Mouse (Mus musculus) lung, embryonic 14.5 days (tissue): ENCODE measurements around the gene Sf3b6. TPM values are rescaled to one million over a fixed set of nuclear protein-coding genes. Genes with fewer than 3 reads are reported as not detected.
A peak's percentile ranks its signal among the peaks of the same experiment; 100 is the strongest.

Source experiments
- ATAC-seq: fragments of 200-750 bp; cut with Nextera tagmentation; 2 replicates; pipeline ENCODE4 v1.8.0; 2017; ENCODE audit warnings: mild to moderate bottlenecking, moderate TSS enrichment, moderate library complexity; ENCODE audit not compliant: insufficient read depth
- DNase-seq: peaks from one replicate; pipeline ENCODE4 v3.0.0-alpha.2; 2015
- H3K27ac ChIP-seq: fragments of 300-500 bp; sonication (generic); 2 replicates; pipeline ENCODE4 v1.5.1; 2014; ENCODE audit warnings: low read depth, mild to moderate bottlenecking, moderate library complexity
- H3K27me3 ChIP-seq: fragments of 300-500 bp; sonication (generic); 2 replicates; pipeline ENCODE4 v1.6.1; 2014; ENCODE audit warnings: low read length, control low read depth; ENCODE audit not compliant: insufficient read depth
- H3K36me3 ChIP-seq: fragments of 300-500 bp; sonication (generic); 2 replicates; pipeline ENCODE4 v1.6.1; 2014; ENCODE audit warnings: control low read depth; ENCODE audit not compliant: insufficient read depth
- H3K4me1 ChIP-seq: fragments of 300-500 bp; sonication (generic); 2 replicates; pipeline ENCODE4 v1.6.1; 2014; ENCODE audit warnings: antibody characterized with exemption, control low read depth; ENCODE audit not compliant: insufficient read depth
- H3K4me2 ChIP-seq: fragments of 300-500 bp; sonication (generic); 2 replicates; pipeline ENCODE4 v1.6.1; 2014; ENCODE audit warnings: mild to moderate bottlenecking
- H3K4me3 ChIP-seq: fragments of 300-500 bp; sonication (generic); 2 replicates; pipeline ENCODE4 v1.5.1; 2014; ENCODE audit warnings: low read depth, low read length
- H3K9ac ChIP-seq: fragments of 300-500 bp; sonication (generic); 2 replicates; pipeline ENCODE4 v1.6.1; 2014
- H3K9me3 ChIP-seq: fragments of 300-500 bp; sonication (generic); 2 replicates; pipeline ENCODE4 v1.6.1; 2016; ENCODE audit warnings: low read depth, low read length, control low read depth
- CTCF ChIP-seq: IDR thresholded peaks from 2 replicates; pipeline ENCODE4 v1.5.1; 2016; ENCODE audit warnings: antibody characterized with exemption, low read depth
- WGBS: fragments of 180-500 bp; shearing (Covaris S2); extraction: QIAGEN DNeasy Blood & Tissue Kit; methylation state at CpG from one replicate; pipeline ENCODE4 v1.1.7; 2014; 5-methylcytosine and 5-hydroxymethylcytosine counted together
- polyA plus RNA-seq: library from polyadenylated mRNA; unstranded; fragments of >200 nt; fragmentation: Nextera tagmentation; extraction: Ambion mirVana; gene quantifications from 2 replicates; pipeline ENCODE4 v1.2.1, GENCODE M21; 2014

The Sf3b6 gene
- polyA plus RNA-seq, 1 experiment from 2014 or later: 261 TPM

DNA sequence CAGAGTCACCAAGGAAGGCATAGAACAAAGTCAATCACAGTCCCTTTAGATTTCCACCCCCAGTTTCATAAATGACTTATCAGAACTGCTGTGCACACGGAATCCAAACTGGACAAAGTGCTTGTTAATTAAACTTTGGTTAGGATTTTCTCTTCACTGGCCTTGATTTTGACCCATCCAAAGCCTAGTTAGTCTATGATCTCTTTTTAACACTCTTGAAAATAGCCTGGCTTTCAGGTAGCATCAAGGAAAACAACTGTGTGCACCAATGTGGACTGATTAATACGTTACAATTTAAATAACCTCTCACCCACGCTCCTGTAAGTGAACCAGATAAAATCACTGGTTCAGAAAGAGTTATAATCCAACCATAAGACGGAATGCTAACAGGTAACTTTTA is 6.3 kb upstream of the Sf3b6 start:
- H3K36me3 ChIP-seq: no peaks in the 10 kb centered on the region
- no peaks in the 10 kb centered on the region for H3K4me1 ChIP-seq
- H3K27me3 ChIP-seq: no peaks in the 10 kb centered on the region
- WGBS: 70% methylated on average over 4 of the region's 4 CpGs
- no peak overlapping the region for H3K27ac ChIP-seq
- H3K4me2 ChIP-seq: no peak overlapping the region
- no peaks in the 10 kb centered on the region for H3K9me3 ChIP-seq
- TF ChIP-seq CTCF: no peak
- ATAC-seq (no peak), DNase-seq (no peak)
- no peak overlapping the region for H3K9ac ChIP-seq
- H3K4me3 ChIP-seq: no peak overlapping the region

DNA sequence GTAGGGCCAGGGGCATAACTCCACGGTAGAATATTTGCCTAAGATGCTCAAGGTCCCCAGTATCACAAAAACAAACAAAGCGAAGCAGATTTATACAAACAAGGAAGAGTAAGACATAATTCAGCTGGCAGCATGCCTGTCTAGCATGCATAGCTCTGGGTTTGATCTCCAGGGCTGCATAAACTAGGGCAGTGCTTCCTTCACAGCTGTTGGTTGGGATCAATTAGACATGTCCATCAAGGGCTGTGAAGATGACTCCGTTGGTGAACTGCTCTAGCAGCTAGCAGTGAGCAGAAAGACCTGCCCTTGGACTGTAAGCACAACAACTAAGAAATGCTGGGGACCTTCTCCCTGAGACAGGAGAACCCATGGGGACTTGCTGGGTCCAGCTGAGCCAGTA is 5.6 kb upstream of the Sf3b6 start:
- TF ChIP-seq CTCF: no peak
- no peaks in the 10 kb centered on the region for H3K4me1 ChIP-seq
- no peaks in the 10 kb centered on the region for H3K36me3 ChIP-seq
- no peak overlapping the region for H3K27ac ChIP-seq
- H3K9me3 ChIP-seq: no peaks in the 10 kb centered on the region
- no peak for ATAC-seq
- no peak overlapping the region for H3K9ac ChIP-seq
- 17% methylated on average over 3 of the region's 3 CpGs for WGBS
- no peak overlapping the region for H3K4me2 ChIP-seq
- DNase-seq: peak; percentile 18
- no peak overlapping the region for H3K4me3 ChIP-seq
- H3K27me3 ChIP-seq: no peaks in the 10 kb centered on the region

DNA sequence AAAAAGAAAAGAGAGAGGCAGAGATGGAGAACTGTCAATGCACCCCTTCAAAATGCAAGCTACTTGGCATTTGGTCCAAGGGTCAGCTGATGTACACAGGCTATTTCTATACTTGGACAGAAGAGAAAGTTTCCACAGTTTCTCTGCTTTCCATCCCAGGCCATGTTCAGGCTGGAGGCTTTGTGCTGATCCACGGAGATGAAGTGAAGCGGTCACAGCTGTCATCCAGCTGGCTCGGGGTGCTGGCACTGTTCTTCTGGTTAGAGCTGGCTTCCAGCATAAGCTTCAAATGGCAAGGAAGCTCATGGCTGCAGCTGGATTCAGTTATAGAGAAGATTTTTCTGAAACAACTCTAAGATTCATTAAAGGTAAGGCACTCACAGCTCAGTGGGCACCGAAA is 3.7 kb upstream of the Sf3b6 start:
- no peak overlapping the region for H3K4me3 ChIP-seq
- H3K27me3 ChIP-seq: no peaks in the 10 kb centered on the region
- H3K36me3 ChIP-seq: no peaks in the 10 kb centered on the region
- ATAC-seq (no peak), DNase-seq (peak; percentile 47)
- no peak for TF ChIP-seq CTCF
- no peak overlapping the region for H3K4me2 ChIP-seq
- H3K9me3 ChIP-seq: no peaks in the 10 kb centered on the region
- H3K4me1 ChIP-seq: no peaks in the 10 kb centered on the region
- no peak overlapping the region for H3K27ac ChIP-seq
- H3K9ac ChIP-seq: no peak overlapping the region
- 68% methylated on average over 4 of the region's 4 CpGs for WGBS

DNA sequence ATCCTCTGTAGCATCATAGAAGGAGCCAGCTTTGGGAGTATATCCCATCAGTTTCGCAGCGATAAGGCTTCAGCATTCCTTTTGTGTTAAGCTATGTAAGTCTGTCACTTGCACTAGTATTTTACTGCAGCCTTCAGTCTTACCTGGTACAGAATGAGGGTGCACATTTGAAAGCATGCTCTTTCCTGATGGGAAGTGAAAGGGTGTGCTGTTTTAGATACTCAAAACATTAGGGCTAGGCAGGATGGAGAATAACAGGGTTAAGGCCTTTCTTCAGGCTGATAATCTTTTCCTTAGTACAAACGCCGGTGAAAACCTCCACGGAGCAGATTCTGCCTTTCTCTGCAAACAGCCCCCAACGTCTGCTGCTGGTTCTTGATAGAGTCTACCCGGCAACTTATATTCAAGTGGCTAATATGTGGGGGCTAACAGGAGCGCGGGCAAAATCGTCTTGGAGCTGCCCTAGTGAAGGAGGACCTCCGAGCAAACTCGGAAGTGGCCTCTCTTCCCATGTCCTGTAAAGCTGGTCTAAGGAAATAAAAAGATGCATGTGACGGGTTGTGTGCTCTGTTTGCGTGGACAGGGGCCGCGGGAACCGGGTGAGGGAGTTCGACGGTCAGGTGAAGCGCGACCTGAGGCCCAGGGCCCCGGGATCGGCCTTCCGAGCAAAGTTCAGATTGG is 524 bp upstream of the Sf3b6 start:
- Histone ChIP-seq H3K27ac (peak overlapping the region; percentile 82), H3K36me3 (peaks cover 13% of the 10 kb centered on the region), H3K9me3 (no peaks in the 10 kb centered on the region), H3K4me1 (no peaks in the 10 kb centered on the region), H3K4me3 (peak overlapping the region; percentile 86), H3K9ac (peak overlapping the region; percentile 72), H3K4me2 (peak overlapping the region; percentile 78), H3K27me3 (no peaks in the 10 kb centered on the region)
- WGBS: 8% methylated on average over 24 of the region's 24 CpGs
- no peak for TF ChIP-seq CTCF
- ATAC-seq (peak; percentile 81), DNase-seq (peak; percentile 11)

DNA sequence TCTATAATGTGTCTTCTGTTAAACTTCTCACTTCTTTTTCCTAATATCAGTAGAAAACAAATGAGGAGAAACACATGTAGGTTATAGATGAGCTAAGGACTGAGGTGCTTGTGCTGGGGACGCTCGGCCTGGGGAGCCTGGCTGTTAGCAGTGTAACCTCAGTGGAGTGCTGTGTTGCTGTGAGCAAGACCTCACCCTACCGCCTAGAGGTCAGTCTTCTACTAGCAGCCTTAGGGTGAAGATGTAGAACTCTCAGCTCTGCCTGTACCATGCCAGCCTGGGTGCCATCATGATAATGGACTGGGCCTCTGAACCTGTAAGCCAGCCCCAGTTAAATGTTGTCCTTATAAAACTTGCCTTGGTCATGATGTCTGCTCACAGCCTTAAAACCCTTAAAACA is 9.9 kb downstream of the Sf3b6 start:
- peaks cover 53% of the 10 kb centered on the region for H3K36me3 ChIP-seq

DNA sequence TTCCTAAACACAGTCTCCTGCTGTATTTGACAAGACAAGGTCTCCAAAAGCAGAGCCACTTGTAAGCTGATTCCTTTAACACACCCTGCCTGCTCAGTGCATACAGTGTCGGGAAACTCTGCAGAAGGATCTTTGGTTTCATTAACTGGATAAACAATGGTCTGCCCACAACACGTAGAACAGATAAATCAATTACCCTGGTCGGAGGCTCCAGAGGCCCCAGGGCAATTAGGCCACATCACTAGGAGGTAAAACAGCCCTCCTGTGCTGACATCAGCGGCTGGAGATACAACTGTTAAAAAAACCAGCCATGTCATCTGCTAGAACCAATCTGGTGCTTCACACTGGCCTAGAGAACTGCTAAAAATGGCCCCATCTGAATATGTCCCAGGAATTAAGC is 19.6 kb downstream of the Sf3b6 start:
- H3K4me3 ChIP-seq: no peak overlapping the region
- H3K36me3 ChIP-seq: peaks cover 3% of the 10 kb centered on the region
- H3K27me3 ChIP-seq: 0 out of 2 replicates have a peak, but pooled peaks cover 5% of the 10 kb centered on the region
- TF ChIP-seq CTCF: no peak
- H3K4me1 ChIP-seq: no peaks in the 10 kb centered on the region
- ATAC-seq (no peak), DNase-seq (no peak)
- H3K27ac ChIP-seq: no peak overlapping the region
- WGBS: 31% methylated on average over 4 of the region's 4 CpGs
- no peaks in the 10 kb centered on the region for H3K9me3 ChIP-seq
- no peak overlapping the region for H3K4me2 ChIP-seq
- H3K9ac ChIP-seq: no peak overlapping the region

More for the DNA sequence above, 9.9 kb downstream of the Sf3b6 start:
- DNase-seq (no peak), ATAC-seq (no peak)
- no peak overlapping the region for H3K9ac ChIP-seq
- WGBS: 80% methylated on average over 3 of the region's 3 CpGs
- H3K4me1 ChIP-seq: no peaks in the 10 kb centered on the region
- TF ChIP-seq CTCF: no peak
- H3K27me3 ChIP-seq: no peaks in the 10 kb centered on the region
- no peaks in the 10 kb centered on the region for H3K9me3 ChIP-seq
- no peak overlapping the region for H3K4me3 ChIP-seq
- no peak overlapping the region for H3K27ac ChIP-seq
- no peak overlapping the region for H3K4me2 ChIP-seq

DNA sequence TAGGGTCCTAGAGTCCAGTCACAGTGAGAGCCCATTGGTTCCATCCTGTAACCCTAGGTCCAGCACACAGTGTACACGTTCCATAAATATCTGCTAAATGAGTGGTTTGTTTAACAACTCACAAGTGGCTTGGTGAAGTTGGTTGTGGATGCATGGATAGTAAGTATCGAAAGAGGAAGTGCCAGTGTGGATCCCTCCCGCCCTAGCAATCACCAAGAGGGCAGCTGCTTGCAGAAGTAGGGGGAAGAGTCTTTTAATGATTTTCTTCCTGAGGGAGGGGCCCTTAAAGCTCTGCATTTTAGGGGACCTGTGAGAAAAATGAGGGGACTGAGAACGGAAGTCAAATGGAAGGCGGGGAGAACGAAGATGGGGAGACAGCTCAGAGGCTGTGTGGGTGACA is 22.7 kb downstream of the Sf3b6 start:
- DNase-seq: no peak
- 54% methylated on average over 6 of the region's 6 CpGs for WGBS
- Histone ChIP-seq H3K4me3 (no peak overlapping the region), H3K9me3 (no peaks in the 10 kb centered on the region), H3K4me2 (no peak overlapping the region), H3K9ac (no peak overlapping the region), H3K4me1 (0 out of 2 replicates have a peak, but pooled peaks cover 7% of the 10 kb centered on the region), H3K36me3 (no peaks in the 10 kb centered on the region), H3K27me3 (0 out of 2 replicates have a peak, but pooled peaks cover 5% of the 10 kb centered on the region), H3K27ac (no peak overlapping the region)
- no peak for TF ChIP-seq CTCF
- no peak for ATAC-seq
